Mouse (Mus musculus) kidney, embryonic 15.5 days (tissue): ENCODE results near the gene Acot3. TPM values are rescaled to one million over a fixed set of nuclear protein-coding genes. Genes with fewer than 3 reads are reported as not detected.

Source experiments
- ATAC-seq: fragments of 200-750 bp; cut with Nextera tagmentation; replicated peaks from 2 replicates; pipeline ENCODE4 v1.8.0; 2017; ENCODE audit warnings: moderate TSS enrichment; ENCODE audit not compliant: low FRiP score
- H3K27ac ChIP-seq: fragments of 300-500 bp; sonication (generic); 2 replicates; pipeline ENCODE4 v1.5.1; 2015; ENCODE audit warnings: mild to moderate bottlenecking, inconsistent platforms
- H3K27me3 ChIP-seq: fragments of 300-500 bp; sonication (generic); 2 replicates; pipeline ENCODE4 v1.6.1; 2015; ENCODE audit warnings: inconsistent platforms
- H3K36me3 ChIP-seq: fragments of 300-500 bp; sonication (generic); 2 replicates; pipeline ENCODE4 v1.6.1; 2015; ENCODE audit warnings: inconsistent platforms
- H3K4me1 ChIP-seq: fragments of 300-500 bp; sonication (generic); 2 replicates; pipeline ENCODE4 v1.6.1; 2015; ENCODE audit warnings: inconsistent platforms
- H3K4me2 ChIP-seq: fragments of 300-500 bp; sonication (generic); 2 replicates; pipeline ENCODE4 v1.6.1; 2015; ENCODE audit warnings: moderate library complexity, mild to moderate bottlenecking, inconsistent platforms
- H3K4me3 ChIP-seq: fragments of 300-500 bp; sonication (generic); replicated peaks from 2 replicates; pipeline ENCODE4 v1.5.1; 2015; ENCODE audit warnings: mild to moderate bottlenecking, inconsistent platforms
- H3K9ac ChIP-seq: fragments of 300-500 bp; sonication (generic); 2 replicates; pipeline ENCODE4 v1.6.1; 2015; ENCODE audit warnings: mild to moderate bottlenecking, inconsistent platforms
- H3K9me3 ChIP-seq: fragments of 300-500 bp; sonication (generic); replicated peaks from 2 replicates; pipeline ENCODE4 v1.6.1; 2016; ENCODE audit warnings: inconsistent platforms
- WGBS: fragments of 180-500 bp; shearing (Covaris S2); methylation state at CpG from one replicate; pipeline ENCODE4 v1.1.7; 2015; ENCODE audit warnings: mixed read lengths; 5-methylcytosine and 5-hydroxymethylcytosine counted together
- polyA plus RNA-seq: library from polyadenylated mRNA; unstranded; fragments of >200 nt; fragmentation: Nextera tagmentation; extraction: Ambion mirVana; gene quantifications from 2 replicates; pipeline ENCODE4 v1.2.1, GENCODE M21; 2015

The Acot3 gene
- polyA plus RNA-seq, 1 experiment from 2014 or later = 2.4 TPM

GRCm38 (mm10) chr12:84109924-84110323 is 58.0 kb downstream of the Acot3 start:
- 78% methylated on average over 1 of the region's 1 CpGs for WGBS
- no peak overlapping the region for H3K9ac ChIP-seq
- no peaks in the 10 kb centered on the region for H3K27me3 ChIP-seq
- no peak overlapping the region for H3K4me2 ChIP-seq
- no peaks in the 10 kb centered on the region for H3K9me3 ChIP-seq
- H3K4me1 ChIP-seq = peaks cover 8% of the 10 kb centered on the region
- no peak for ATAC-seq
- no peaks in the 10 kb centered on the region for H3K36me3 ChIP-seq
- no peak overlapping the region for H3K27ac ChIP-seq
- H3K4me3 ChIP-seq = no peak overlapping the region

Other genes starting within 250 kb of the Acot3 start
- gene Numb, start 130.2 kb upstream of the Acot3 start, polyA plus RNA-seq = 41.2 and 41.3 TPM in 2 replicates
- 14.0 and 14.1 TPM in 2 replicates for gene Riox1, start 101.5 kb upstream of the Acot3 start, polyA plus RNA-seq
- gene Heatr4, start 67.3 kb upstream of the Acot3 start, polyA plus RNA-seq = not detected in 2 replicates
- gene Acot2, start 64.3 kb upstream of the Acot3 start, polyA plus RNA-seq = 37.8 and 39.0 TPM in 2 replicates
- gene Acot1, start 42.7 kb upstream of the Acot3 start, polyA plus RNA-seq = 53.7 and 55.2 TPM in 2 replicates
- 6.0 TPM in 2 replicates for gene Acot4, start 13.8 kb upstream of the Acot3 start, polyA plus RNA-seq
- gene Gm49366, start 13.2 kb upstream of the Acot3 start, polyA plus RNA-seq = not detected in 2 replicates
- not detected in 2 replicates for gene Acot5, start 17.2 kb downstream of the Acot3 start, polyA plus RNA-seq
- 1.5 and 1.8 TPM in 2 replicates for gene Acot6, start 48.5 kb downstream of the Acot3 start, polyA plus RNA-seq
- 5.3 and 6.5 TPM in 2 replicates for gene Dnal1, start 62.2 kb downstream of the Acot3 start, polyA plus RNA-seq
- gene Pnma1, start 96.3 kb downstream of the Acot3 start, polyA plus RNA-seq = 1.00 and 1.0 TPM in 2 replicates
- gene Elmsan1, start 166.7 kb downstream of the Acot3 start, polyA plus RNA-seq = 8.7 and 10.8 TPM in 2 replicates
- gene Ptgr2, start 233.1 kb downstream of the Acot3 start, polyA plus RNA-seq = 25.4 and 26.7 TPM in 2 replicates